Mouse (Mus musculus) gastrocnemius, adult 2 months (tissue): ENCODE measurements at regions not wholly inside any gene's neighbourhood (a gene's known extent, or its start where the extent isn't known, plus 50 kb on each side); places are given as distances from the start of the nearest gene placed in this dataset.

ENCODE experiments used
- DNase-seq: peaks from one replicate; pipeline ENCODE4 v3.0.0; 2022
- H3K27ac ChIP-seq: fragments of 200-600 bp; 2 replicates; pipeline ENCODE4 v1.8.1; 2022; ENCODE audit warnings: mild to moderate bottlenecking
- H3K4me3 ChIP-seq: fragments of 200-600 bp; 2 replicates; pipeline ENCODE4 v1.8.1; 2022; ENCODE audit warnings: mild to moderate bottlenecking, moderate library complexity
- CTCF ChIP-seq: fragments of 200-600 bp; IDR thresholded peaks from 2 replicates; pipeline ENCODE4 v1.8.1; 2022; ENCODE audit warnings: antibody characterized with exemption, mild to moderate bottlenecking, moderate library complexity
- intact Hi-C: fragments of 180-260 bp; cut with DNase I; formaldehyde crosslinking; loops from one replicate; pipeline ENCODE4 v1.15.1; 2025

GRCm38 (mm10) chr8:118004391-118004851 lies 202.7 kb upstream of the Mphosph6 start:
- no peak for TF ChIP-seq CTCF
- Histone ChIP-seq H3K4me3 (no peak overlapping the region), H3K27ac (no peak overlapping the region)
- no peak for DNase-seq
- intact Hi-C loops: no loop called here

DNA sequence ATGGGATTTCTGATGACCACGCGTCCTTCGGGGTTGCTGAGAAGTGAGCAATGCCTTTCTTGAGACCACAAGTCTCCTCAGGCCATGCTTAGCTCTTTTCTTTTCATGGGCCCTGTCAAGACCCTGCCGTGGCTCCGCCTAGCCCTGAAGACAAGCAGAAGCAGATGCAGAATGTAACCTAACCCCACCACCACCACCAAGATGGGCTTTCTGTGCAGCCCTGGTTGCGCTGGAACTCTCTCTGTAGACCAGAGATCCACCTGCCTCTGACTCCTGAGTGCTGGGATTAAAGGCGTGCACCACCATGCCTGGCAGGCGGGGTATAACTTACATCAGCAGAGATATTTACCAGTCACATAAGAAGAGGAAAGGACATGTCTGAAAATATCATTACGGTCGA lies 199.4 kb upstream of the Mphosph6 start:
- no peak for DNase-seq
- no peak for TF ChIP-seq CTCF
- Histone ChIP-seq H3K27ac (no peak overlapping the region), H3K4me3 (no peak overlapping the region)
- intact Hi-C loops: no loop called here

DNA sequence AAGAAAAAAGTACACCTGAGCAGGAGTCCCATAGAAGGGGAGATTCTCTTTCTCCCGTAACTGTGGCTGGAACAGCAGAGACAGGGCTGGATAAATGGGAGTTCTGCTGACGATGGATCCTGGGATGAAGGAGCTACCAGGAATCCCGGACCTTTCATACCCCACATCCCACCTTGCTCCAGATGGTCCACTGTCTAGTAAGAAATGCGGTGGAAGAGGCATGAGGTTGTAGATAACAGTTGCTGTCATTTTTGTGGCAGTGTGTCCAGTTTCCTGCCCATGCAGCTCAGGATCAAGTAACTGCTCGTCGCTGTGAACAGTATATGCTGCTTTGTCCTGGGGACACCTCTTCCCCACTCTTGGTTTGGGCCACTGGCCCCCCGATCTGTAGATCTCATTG lies 190.1 kb upstream of the Mphosph6 start:
- intact Hi-C loops: no loop called here
- Histone ChIP-seq H3K27ac (no peak overlapping the region), H3K4me3 (no peak overlapping the region)
- no peak for TF ChIP-seq CTCF
- no peak for DNase-seq

- Histone ChIP-seq H3K27ac (no peak overlapping the region), H3K4me3 (no peak overlapping the region)
- TF ChIP-seq CTCF: no peak
- intact Hi-C loops: no loop called here
- DNase-seq: no peak
These were observed 187.0 kb upstream of the Mphosph6 start for GRCm38 (mm10) chr8:117988781-117989180.

- intact Hi-C loops: no loop called here
- Histone ChIP-seq H3K27ac (no peak overlapping the region), H3K4me3 (no peak overlapping the region)
- no peak for TF ChIP-seq CTCF
- DNase-seq: no peak
These were observed 166.6 kb upstream of the Mphosph6 start for GRCm38 (mm10) chr8:117968306-117968705.

DNA sequence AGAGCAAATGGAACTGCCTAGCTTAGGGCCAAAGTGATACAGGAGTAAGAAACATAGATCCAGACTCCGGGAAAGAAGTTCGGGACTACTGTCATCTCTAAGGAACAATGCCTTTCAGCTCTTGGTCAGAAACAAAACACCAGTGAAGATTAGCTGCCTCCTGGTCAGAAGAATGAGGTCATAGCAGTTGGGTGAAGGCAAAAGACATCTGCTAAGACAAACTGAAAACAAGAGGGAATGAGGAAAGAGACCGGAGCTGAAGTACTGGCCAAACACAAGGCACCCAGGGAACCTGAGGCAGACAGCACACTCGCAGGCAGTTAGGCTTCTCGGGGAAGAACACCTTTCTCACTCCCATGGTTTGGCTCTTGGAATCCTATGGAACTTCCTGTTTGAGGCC lies 164.8 kb upstream of the Mphosph6 start:
- no peak for DNase-seq
- TF ChIP-seq CTCF: no peak
- no peak overlapping the region for H3K27ac ChIP-seq
- intact Hi-C loops: no loop called here
- H3K4me3 ChIP-seq: no peak overlapping the region

- no peak overlapping the region for H3K27ac ChIP-seq
- no peak for DNase-seq
- TF ChIP-seq CTCF: no peak
- no peak overlapping the region for H3K4me3 ChIP-seq
- intact Hi-C loops: no loop called here
These were observed 161.7 kb upstream of the Mphosph6 start for GRCm38 (mm10) chr8:117963426-117963825.

DNA sequence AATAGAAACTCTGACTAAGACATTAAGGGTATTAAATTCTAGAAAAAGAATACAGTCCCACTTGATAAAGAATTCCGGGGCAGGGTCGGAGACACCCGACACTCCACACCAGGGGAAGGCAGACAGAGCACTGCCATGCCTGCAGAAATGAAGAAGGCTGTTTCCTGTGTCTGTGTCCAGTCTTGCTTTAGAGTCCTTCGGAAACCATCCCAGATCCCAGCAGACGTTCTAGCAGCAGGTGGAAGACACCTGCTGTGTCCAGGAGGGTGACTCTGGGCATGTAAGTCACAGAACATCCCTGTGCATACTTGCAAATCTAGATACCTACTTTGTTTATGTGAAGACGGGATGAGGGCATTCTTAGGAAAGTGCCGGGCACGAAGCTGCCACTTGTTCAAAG lies 160.9 kb upstream of the Mphosph6 start:
- TF ChIP-seq CTCF: no peak
- intact Hi-C loops: no loop called here
- H3K4me3 ChIP-seq: no peak overlapping the region
- H3K27ac ChIP-seq: no peak overlapping the region
- no peak for DNase-seq

DNA sequence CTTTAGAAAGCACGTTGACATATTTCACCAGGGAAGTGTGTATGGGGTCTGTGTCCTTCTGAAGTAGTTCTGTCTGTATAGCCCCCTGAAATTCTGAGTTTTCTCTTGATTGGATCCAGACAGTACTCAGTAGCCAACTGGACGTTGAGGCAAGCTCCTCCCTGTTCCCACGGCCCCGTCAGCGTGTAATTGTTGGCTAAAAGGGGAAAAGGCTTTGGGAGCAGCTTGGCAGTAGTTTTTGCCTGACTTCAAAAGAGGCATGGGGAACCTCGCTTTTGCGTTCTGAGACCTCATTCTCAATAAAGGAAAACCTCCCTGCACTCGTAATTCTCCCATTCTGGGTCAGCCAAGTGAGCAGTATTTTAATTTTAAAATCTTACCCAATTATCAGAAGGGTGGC lies 157.8 kb upstream of the Mphosph6 start:
- no peak for DNase-seq
- intact Hi-C loops: no loop called here

GRCm38 (mm10) chr8:117958914-117959313 lies 157.2 kb upstream of the Mphosph6 start:
- no peak overlapping the region for H3K4me3 ChIP-seq
- intact Hi-C loops: no loop called here
- TF ChIP-seq CTCF: peak; percentile 45; the same call in 1 of the 2 replicates
- DNase-seq: no peak
- no peak overlapping the region for H3K27ac ChIP-seq

More for the DNA sequence above, 157.8 kb upstream of the Mphosph6 start:
- Histone ChIP-seq H3K27ac (no peak overlapping the region), H3K4me3 (no peak overlapping the region)
- no peak for TF ChIP-seq CTCF

- Histone ChIP-seq H3K4me3 (no peak overlapping the region), H3K27ac (no peak overlapping the region)
- intact Hi-C loops: no loop called here
- no peak for TF ChIP-seq CTCF
- DNase-seq: no peak
These were observed 149.9 kb upstream of the Mphosph6 start for GRCm38 (mm10) chr8:117951656-117952055.

- intact Hi-C loops: no loop called here
- no peak overlapping the region for H3K27ac ChIP-seq
- H3K4me3 ChIP-seq: no peak overlapping the region
- DNase-seq: no peak
- TF ChIP-seq CTCF: no peak
These were observed 144.8 kb upstream of the Mphosph6 start for GRCm38 (mm10) chr8:117946540-117946939.

GRCm38 (mm10) chr8:117934566-117935094 lies 132.9 kb upstream of the Mphosph6 start:
- intact Hi-C loops: loop anchor here (5.0 to 10.0 kb wide), 4 partner anchors 300 to 1130 kb away; no protein-coding TSS in a partner anchor
- H3K27ac ChIP-seq: no peak overlapping the region
- DNase-seq: no peak
- no peak overlapping the region for H3K4me3 ChIP-seq
- TF ChIP-seq CTCF: no peak

GRCm38 (mm10) chr8:117930687-117931086 lies 128.9 kb upstream of the Mphosph6 start:
- Histone ChIP-seq H3K4me3 (no peak overlapping the region), H3K27ac (no peak overlapping the region)
- intact Hi-C loops: loop anchor here (1.0 to 10.0 kb wide), 5 partner anchors 304 to 1134 kb away; no protein-coding TSS in a partner anchor
- DNase-seq: no peak
- peak; percentile 72 for TF ChIP-seq CTCF
